Mouse (Mus musculus) bone marrow macrophage, adult 2 months (primary cell): ENCODE data around the gene Slc2a9.

Source experiments
- CTCF ChIP-seq: IDR thresholded peaks from 2 replicates; pipeline ENCODE4 v1.5.1; 2012; ENCODE audit warnings: low read depth, mild to moderate bottlenecking, low read length, moderate library complexity
- POLR2A ChIP-seq: IDR thresholded peaks from 2 replicates; pipeline ENCODE4 v1.6.1; 2012; ENCODE audit warnings: mild to moderate bottlenecking, low read depth, low read length, borderline replicate concordance

DNA sequence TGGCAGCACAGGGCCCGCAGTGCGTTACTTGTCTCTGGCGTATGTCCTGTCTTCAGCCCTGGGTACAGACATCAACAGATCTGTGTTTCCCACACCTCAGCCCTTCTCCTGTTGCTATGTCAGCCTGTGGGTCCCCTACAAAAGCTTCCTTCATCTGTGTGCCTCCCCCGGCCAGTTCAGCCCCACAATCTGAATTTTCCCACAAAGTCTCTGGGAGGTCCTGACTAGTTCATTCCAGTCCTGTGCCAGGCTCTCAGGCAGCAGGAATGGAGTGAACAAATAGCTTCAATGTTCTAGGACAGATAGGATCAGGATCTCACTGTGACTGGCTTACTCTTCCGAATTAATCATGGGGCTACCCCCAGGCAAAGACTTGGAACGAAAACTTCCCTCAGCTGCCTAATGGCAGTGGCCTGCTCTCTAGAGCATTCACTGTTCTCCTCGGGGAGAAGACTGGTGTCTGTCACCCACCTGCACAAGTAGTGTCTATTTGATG lies 3.6 kb downstream of the Slc2a9 start:
- TF ChIP-seq CTCF (no peak), POLR2A (no peak)
